Mouse (Mus musculus): ENCODE data around the gene Gpc5.

The Gpc5 gene

DNA sequence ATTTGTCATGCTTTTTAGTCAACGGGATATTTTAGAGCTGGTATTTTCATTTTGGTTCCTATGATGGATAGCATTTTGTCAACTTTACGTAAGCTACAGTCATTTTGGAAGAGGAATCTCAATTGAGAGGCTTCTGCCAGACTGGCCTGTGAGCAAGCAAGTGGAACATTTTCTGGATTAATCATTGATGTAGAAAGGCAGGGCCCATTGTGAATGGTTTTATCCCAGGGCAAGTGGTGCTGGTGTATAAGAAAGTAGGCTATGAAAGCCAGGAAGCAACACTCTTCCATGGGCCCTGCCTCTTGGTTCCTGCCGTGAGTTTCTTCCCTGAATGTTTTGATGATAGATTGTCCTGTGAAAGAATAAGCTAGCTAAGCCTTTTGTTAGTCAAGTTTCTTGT, 777.1 kb downstream of the Gpc5 start:
- no peak for DNase-seq

DNA sequence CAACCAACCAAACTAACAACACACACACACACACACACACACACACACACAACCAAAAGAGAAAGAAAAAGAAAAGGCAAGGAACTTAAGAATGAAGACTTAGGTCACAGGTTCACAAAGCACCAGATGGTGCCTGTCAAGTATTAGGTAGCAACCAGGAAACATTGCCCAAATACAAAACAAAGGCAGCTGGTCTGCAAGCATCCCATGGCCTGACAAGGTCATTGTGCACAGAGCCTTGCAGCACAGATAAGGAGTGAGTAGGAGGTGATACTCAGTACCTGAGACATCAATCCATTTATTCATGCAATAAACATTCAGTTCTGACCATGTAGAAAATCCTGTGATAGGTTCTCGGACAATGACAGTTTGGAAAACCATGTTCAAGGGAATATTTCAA, 884.0 kb downstream of the Gpc5 start:
- DNase-seq, result no peak

DNA sequence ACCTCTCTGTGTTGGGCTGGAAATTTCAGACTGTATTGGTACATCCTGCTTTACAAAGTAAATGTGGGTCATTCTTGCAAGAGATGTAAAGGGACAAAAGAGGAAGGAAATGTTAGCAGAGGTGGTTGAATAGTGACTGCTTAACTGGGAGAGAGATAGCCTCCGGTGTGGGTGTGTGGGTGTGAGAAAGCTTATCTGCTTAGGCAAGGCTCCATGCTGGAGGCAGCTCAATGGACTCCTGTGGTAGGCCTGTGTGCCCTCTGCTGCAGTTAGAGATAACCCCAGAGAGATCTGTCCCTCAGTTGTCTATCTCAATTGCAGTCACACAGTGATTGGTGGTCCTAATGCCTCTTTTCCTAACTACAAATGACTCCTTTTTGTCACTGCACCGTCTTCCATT, 887.2 kb downstream of the Gpc5 start:
- DNase-seq, result no peak

DNA sequence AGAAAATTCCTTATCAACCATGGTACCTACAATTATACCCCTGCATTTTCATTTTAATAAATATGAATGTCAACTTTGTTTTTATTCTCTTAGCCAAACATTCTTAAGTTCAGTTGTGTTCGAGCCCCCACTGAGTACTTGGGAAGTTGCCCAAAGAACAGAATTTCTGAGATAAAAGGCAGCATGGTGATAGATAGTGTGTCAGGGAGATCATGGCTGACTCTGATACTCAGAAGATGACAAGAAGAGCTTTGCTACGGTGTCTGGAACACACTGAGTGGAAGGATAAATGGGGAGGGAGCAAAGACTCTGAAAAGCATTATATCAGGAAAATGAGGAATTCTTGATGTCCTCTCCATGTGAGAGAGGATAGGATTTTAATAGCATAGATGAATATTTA, 898.7 kb downstream of the Gpc5 start:
- peak in 1 of 2 experiments; percentile 3 for DNase-seq

DNA sequence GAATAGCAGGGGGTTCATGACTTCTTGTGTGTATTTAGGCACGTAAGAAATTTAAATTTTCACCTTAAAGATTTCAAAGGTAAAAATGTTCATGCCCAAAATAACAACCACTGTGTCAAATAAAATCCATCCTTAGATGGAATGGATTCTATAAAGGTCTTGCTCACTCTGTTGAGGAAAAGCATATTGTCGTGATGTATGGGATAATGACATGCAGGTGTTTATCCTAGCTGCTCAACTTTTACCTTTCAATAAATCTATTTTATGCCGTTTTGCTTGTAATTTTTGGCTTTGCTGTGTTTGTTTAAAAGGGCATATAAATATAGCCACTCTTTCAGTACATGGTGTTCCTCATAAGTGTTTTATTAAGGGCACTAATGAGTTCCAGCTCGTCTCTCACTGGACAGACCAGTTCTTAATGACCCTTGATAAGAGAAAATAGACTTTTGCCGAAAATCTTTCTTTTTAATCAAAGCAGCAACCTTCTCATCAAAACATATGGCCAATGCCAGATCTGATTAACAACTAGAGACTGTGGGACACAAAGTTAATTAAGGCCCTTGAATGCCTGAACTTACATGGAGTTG, 901.6 kb downstream of the Gpc5 start:
- DNase-seq, result no peak

DNA sequence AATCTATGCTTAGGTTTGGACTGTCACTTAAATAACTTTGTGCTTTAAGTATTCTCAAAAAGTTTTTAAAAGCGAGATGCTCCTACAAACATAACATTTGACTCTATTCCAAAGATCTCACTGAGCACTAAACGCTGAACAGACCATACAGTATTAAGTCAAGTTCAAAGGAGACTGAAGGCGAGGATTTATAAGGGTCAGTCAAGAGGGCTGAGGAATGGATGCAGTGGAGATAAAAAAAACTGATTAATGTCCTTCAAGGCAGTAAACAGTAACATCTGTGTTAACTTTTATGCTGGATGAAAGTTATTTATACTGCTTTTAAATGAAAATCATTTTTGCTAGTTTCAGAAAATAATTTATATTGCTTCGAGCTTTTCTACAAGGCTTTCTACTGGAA, 906.9 kb downstream of the Gpc5 start:
- no peak for DNase-seq

DNA sequence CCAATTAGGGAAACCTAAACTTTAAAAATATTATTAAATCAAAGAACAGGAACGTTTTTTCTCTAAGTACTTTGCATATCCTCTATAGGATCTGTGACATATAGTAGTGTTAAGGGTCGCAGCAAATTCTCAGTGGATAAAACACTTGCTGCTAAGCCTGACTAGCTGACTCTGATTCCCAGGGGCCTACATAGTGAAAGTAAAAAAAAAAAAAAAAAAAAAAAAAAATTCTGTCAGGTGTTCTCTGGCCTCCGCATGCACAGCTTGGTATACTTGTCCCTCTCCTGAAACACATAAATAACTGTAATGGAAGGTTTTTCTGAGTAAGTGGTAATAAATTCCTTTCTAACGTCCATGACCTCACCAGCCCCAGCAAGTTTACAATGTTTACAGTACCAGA, 995.0 kb downstream of the Gpc5 start:
- no peak for DNase-seq

DNA sequence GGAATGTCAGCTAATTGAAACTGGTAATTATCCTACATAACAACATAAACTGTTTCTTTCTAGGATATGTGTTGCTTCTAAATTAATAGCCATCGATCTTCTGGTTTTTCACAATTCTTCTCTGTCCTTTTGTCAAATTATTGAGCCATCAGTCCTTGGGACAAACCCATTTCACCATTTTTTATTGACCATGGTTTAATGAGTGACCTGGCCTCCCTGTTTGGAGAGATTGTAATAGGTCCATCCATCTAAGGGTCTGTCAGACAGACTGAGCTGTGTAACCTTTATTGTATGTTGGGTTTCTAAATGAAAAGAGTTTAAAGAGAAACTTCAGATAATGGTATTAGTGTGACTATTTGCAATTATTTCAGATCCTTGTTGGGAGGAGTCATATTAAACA, 1035.9 kb downstream of the Gpc5 start:
- no peak for DNase-seq

DNA sequence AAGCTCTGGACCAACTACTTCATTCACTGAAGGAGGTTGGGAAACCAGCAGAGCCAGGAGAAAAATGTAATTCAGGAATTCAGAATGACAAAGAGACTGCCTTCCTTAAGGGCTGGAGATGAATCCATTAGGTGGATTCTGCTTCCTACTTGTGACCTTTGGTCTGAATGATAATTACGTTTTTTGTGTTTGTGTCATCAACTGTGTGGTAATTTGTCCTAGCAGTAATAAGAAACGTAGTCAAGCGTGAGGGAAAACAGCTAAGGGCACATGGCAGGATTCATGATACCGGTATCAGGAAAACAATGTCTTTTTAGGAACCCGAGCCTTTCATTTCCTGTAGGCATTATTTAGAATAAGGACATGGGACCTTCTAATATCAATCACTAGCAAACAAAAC, 1045.3 kb downstream of the Gpc5 start:
- DNase-seq, result no peak

DNA sequence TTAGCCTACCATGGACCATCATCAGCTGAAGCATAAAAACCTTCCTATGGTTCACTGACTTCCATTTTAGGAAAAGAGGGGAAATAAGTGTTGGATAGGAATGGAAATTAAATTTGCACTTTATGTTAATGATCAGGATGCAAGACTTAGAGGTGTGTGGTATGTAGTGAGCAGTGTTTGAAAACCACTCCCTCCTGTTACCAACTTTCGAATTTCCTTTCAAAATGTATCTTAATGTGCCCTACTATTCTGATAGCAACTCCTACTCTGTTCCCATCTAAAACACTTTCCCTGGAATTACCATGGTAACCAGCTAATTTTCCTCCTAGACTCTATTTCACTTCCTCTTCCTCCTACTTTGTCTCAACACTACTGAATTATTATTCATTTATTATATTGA, 1045.8 kb downstream of the Gpc5 start:
- no peak for DNase-seq

DNA sequence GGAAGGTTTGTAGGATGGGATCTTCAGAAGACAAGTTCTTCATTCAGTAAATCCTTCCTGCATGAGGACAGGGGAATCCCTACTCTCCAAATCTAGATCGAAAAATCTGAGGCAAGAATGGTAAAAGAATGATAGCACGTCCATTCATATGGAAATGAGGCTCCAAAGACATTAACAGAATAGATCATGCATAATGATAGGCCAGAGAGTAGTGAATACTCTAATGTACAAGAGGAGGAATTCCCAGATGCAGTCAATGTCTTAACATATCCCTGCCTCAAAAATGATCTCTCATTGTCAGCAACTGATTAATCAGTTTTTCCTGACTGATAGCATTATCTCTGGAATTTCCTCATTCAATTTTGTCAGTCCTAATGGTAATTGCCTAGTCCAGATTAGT, 1070.6 kb downstream of the Gpc5 start:
- DNase-seq, result no peak

DNA sequence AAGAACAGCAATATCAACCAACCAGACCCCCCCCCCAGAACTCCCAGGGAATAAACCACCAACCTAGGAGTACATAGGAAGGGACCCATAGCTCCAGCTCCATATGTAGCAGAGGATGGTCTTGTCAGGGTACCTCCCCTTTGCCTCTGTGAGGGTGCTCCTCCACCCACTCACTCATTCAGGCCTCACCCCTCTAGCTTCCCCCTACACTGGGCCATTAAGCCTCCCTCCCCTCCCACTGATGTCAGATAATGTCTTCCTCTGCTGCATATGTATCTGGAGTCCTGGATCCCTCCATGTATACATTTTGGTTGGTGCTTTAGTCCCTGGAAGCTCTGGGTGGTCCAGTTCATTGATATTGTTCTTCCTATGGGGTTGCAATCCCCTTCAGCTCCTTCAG, 1075.4 kb downstream of the Gpc5 start:
- DNase-seq, result no peak

DNA sequence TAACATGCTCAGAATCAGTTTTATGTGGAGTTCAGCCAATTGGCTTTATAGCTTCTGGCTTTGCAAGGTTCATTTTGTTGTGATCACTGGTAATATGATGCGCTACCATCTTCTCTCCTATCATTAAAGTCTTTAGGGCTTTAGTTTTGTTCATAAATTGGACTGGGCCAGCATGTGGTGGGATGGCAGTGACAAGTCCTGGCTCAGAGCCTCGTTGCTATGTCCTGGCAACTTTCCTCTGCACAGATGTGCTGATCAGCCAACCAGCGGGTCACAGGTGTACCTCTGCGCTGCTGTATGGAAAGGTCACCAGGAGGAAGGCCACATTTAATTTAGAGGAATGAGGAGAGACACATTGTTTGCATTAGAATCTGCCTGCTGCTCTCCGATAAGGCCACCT, 1077.1 kb downstream of the Gpc5 start:
- DNase-seq, result peak; percentile 7 to 31

DNA sequence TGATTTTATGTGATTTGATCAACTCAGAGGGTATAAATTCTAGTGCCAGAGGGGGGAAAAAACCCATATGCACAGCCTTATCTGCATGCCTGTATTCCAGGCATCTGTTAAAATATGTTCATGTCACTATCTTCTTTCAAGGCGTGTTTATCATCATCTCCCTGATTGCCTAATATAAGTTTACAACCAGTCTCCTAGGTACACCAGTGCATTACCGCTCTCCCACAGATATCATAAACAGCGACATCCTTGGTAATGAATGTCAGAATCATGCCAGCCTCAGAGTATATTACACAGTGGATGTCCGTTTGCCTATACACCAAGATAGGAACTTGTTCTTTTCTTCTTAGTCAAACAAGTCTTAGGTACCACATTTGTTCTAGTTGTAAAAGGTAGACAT, 1095.0 kb downstream of the Gpc5 start:
- DNase-seq, result no peak

DNA sequence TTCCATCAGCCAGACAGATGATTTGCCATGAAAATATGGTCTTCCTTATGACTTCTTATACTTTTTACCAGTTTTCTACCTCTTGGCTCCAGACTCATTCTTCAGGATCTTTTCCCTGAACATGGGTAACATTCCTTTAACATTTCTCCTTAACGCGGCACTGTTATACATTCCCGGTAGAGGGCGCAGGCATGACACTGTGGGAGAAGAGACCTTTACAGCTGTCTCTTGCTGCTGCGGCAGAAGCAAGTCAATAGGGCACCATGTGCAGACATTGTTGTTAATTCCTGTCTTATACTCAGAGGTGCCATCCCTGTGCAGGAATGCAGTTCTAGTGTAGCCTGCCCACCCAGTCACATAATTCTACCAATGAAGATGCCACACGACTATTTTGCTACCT, 1115.0 kb downstream of the Gpc5 start:
- DNase-seq, result peak; percentile 42 to 44

DNA sequence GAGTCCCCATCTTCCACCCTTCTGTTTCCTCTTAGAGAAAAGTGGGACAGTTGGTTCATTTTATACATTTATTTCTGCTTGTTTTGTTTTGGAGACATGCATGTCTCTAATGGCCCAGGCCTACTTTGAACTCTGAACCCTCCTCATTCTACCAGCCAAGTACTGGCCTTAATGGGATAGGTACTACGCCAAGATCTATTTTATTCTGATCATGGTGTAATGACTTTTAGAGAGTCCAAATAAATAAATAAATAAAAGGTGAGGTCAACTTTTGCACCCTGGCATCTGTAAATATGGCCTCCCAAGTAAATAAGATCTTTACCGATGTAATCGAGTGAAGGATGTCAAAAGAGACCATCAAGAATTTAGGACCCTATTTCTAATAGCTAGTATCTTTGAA, 1116.6 kb downstream of the Gpc5 start:
- no peak for DNase-seq

DNA sequence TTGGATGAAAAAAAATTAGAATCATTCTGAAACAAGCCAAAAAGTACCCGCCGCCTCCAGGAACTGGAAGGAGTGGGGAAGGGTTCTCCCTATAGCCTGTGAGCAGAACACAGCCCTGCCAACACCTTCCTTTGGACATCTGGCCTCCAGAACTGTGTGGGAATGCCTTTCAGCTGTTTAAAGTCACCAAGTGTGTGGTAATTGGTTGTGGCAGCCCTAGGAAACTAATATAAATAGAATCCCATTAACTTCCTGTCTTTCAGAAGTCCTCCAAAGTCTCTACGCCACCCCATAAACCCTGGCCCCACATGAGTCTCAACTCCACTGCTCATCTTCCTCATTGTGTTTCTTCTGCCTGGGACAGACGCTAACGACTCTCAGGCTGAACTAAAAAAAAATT, 1117.0 kb downstream of the Gpc5 start:
- no peak for DNase-seq

DNA sequence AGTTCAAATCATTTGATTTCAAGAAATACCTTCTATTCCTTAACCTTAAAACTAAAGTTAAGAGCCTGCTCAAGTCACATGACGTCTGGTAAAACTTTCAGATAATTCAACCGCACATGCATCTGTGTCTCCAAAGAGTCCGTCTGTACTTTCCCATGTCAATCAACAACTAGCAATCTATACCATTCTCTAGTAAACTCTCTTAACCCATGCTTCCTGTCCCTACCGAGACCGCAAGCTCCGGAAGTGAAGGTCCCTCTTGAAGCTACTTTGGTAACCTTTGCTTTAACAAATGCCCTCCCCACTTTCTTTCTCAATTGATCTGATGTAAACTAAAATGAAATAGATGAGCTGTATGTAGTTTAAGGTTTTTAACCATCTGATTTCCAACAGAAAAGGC, 1118.3 kb downstream of the Gpc5 start:
- no peak for DNase-seq

DNA sequence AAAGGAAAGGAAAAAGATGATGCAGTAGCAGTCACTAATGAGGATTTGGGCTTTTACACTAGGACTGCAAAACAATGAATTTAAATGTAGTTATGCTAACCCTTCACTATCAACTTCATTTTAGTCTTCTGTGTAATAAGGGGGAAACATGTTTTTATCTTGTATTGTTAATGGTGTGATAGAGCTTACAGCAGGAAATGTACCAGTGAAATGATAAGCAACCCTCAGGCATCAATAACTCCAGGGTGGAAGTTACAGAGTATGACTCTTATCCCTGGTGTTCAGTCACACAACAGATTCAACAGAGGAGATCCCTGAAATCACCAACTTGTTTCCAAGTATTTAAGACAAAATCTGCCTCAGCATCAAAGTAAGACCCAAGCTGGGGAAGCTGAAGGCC, 1120.0 kb downstream of the Gpc5 start:
- no peak for DNase-seq

DNA sequence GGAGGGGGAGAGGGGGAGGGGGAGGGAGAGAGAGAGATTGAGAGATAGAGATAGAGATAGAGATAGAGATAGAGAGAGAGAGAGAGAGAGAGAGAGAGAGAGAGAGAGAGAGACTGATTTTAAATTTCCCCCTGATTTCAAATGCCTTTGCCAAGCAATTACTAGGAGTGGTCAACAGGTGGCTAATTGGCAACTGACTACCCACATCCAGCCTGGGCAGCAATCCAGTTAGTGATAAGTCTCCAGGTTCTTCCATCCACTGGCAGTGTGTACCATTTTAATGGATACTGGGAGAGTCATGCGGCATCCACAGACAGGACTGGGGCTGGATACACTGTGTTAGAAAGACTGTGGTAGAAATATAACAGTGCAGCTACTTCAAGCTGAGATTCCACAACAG, 1166.1 kb downstream of the Gpc5 start:
- peak; percentile 65 to 66 for DNase-seq

DNA sequence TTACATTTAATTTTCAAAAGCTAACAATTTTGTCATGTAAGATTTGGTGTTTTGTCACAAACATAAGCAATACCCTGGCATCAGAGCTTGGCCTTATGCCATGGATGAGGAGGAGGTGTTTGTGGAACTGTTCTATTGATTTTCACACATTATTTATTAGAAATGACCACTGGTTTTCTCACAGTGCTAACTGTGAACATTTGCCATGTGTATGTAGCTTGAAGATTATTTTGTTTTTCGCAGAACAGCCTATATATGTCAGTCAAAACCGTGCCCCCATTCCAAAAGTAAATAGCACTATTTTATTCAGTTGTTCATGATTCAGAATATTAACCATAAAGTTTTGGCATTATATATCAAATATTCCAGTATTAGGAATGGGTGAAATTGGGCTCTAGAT, 1216.5 kb downstream of the Gpc5 start:
- no peak for DNase-seq

DNA sequence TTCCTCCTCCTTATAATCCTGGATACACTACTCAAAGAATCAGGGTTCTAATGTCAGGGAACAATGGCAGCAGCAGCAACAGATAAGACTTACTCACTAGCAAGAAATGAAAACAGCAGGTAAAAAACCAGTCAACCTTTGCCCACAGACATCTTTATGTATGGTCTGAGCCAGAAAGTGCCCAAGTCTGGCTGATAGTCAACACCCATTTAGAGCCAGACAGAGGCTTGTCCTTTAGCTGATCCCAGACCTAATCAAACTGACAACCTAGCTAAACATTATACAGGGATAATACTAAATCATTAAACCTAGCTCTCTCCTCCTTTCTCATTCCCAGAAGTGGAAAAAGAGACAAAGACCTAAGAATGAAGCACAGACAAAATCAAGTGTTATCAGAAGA, 1225.5 kb downstream of the Gpc5 start:
- no peak for DNase-seq

DNA sequence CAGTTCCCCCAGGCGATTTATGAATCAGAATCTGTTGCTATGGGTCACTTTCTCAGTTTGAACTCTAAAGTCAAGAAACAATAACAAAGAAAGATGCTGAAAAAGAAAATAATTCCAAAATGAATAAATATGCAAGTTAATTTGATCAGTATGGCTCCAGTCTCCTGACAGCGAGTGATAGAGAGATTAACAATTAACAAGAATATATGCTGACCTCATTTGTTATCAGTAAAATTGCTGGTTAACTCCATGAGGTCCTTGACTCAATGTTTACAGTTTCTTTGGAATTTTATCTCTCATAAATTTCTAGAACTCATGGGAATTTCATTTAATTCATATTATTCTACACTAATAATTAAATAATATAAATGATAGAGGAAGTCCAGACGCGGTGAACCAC, 1244.2 kb downstream of the Gpc5 start:
- no peak for DNase-seq

DNA sequence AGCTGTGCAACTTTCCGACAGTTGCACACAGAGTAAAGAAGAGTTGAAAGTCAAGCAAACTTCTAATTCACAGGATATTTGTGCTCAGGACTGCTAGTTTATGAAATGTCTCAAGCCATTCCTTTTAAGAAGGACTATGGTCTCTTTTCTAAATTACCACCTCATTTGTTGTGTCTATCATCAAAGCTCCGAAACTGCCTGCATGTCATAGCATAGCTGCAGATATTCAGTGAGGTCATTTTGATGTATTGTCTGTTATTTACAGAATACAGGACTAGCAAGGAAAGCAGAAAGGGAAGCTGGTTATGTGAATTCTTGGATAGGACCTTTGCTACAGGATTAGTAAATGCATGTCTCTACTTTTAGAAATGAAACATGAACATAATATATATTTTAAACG, 1246.4 kb downstream of the Gpc5 start:
- DNase-seq, result no peak

DNA sequence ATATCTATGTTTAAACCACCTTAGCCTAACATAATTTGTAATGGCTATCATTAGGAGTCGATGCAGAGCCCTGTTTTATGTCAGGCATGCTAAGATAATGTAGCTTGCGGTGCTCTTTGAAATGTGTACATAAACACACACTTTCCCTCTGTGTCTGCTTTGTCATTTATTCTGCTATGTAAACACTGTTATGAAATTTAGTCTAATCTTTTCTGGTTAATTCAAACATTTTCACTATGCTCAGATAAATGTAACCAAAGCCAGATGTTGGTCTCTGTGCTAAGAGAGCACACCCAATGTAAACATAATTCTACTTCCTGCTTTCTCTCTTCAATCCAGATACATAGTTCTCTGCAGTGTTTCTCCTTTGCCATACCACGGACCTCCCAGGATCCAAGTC, 1256.5 kb downstream of the Gpc5 start:
- no peak for DNase-seq

DNA sequence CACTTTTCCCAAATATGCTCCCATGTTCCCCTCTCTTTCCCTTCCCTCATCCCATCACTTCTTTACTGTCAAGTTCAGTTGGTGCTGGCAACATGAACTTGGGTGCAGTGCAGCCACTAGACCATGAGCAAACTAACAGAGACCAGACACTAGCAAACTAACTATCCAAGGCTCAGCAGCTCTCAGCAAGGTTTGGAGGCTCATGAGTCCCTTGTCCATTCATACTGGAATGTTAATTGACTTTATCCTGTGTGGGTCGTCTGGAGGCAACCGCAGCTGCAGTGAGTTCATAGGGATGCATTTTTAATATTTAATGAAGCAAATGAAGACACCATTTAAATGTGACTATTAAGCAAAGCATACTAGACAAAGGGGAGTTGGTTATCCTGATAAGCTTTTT, 1292.6 kb downstream of the Gpc5 start:
- DNase-seq, result no peak

Measured in cerebellum, postnatal 10 days (tissue).